Mouse (Mus musculus) heart, embryonic 16.5 days (tissue): ENCODE data around the gene Slc11a2. TPM values are rescaled to one million over a fixed set of nuclear protein-coding genes. Genes with fewer than 3 reads are reported as not detected.
"Not testable (repeated sequence)": the region's sequence is repeated elsewhere in the genome, so short reads cannot be mapped to it uniquely, and the experiment has no call there.

Experiments used
- ATAC-seq: fragments of 200-750 bp; cut with Nextera tagmentation; replicated peaks from 2 replicates; pipeline ENCODE4 v1.8.0; 2017; ENCODE audit warnings: moderate number of reproducible peaks; ENCODE audit not compliant: insufficient read depth, low FRiP score; ENCODE audit errors: extremely low read depth
- H3K27ac ChIP-seq: fragments of 300-500 bp; sonication (generic); 2 replicates; pipeline ENCODE4 v1.5.1; 2014; ENCODE audit warnings: mild to moderate bottlenecking, low read length, control low read depth, moderate library complexity
- H3K27me3 ChIP-seq: fragments of 300-500 bp; sonication (generic); 2 replicates; pipeline ENCODE4 v1.6.1; 2014; ENCODE audit warnings: low read length, mixed read lengths; ENCODE audit not compliant: control insufficient read depth, insufficient read depth
- H3K36me3 ChIP-seq: fragments of 300-500 bp; sonication (generic); 2 replicates; pipeline ENCODE4 v1.6.1; 2014; ENCODE audit not compliant: control insufficient read depth, insufficient read depth
- H3K4me1 ChIP-seq: fragments of 300-500 bp; sonication (generic); 2 replicates; pipeline ENCODE4 v1.6.1; 2014; ENCODE audit warnings: low read length, mixed read lengths; ENCODE audit not compliant: control insufficient read depth, insufficient read depth
- H3K4me2 ChIP-seq: fragments of 300-500 bp; sonication (generic); 2 replicates; pipeline ENCODE4 v1.6.1; 2014; ENCODE audit warnings: low read depth, mild to moderate bottlenecking, control low read depth, low read length
- H3K4me3 ChIP-seq: fragments of 300-500 bp; sonication (generic); 2 replicates; pipeline ENCODE4 v1.5.1; 2014; ENCODE audit warnings: mild to moderate bottlenecking, control low read depth, low read length
- H3K9ac ChIP-seq: fragments of 300-500 bp; sonication (generic); 2 replicates; pipeline ENCODE4 v1.6.1; 2014; ENCODE audit warnings: low read length, control low read depth
- H3K9me3 ChIP-seq: fragments of 300-500 bp; sonication (generic); replicated peaks from 2 replicates; pipeline ENCODE4 v1.6.1; 2016; ENCODE audit warnings: low read length; ENCODE audit not compliant: control insufficient read depth
- WGBS: fragments of 180-500 bp; shearing (Covaris S2); extraction: QIAGEN DNeasy Blood & Tissue Kit; methylation state at CpG from one replicate; pipeline ENCODE4 v1.1.7; 2014; 5-methylcytosine and 5-hydroxymethylcytosine counted together
- polyA plus RNA-seq: library from polyadenylated mRNA; unstranded; fragments of >200 nt; fragmentation: Nextera tagmentation; extraction: Ambion mirVana; gene quantifications from 2 replicates; pipeline ENCODE4 v1.2.1, GENCODE M21; 2015

Gene Slc11a2
- polyA plus RNA-seq, 1 experiment from 2014 or later: 18.6 TPM

DNA sequence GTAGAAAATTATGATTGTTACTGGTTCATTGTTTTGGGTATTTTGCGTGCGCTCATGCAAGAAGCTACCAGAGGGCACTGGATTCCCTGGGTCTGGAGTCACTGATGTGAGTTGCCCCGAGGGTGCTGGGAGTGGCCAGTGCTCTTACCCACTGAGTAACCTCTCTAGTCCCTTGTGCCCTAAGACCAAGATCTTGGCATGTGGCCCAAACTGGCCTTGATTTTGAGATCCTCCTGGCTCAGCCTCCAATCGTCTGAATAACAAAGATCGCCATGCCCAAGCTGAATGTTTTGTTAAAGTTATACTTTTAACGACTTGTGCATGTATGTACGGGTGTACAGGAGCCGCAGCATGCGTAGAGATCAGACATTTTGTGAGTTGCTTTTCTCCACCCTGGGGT lies 39.2 kb downstream of the Slc11a2 start:
- Histone ChIP-seq H3K9me3 (no peaks in the 10 kb centered on the region), H3K27ac (no peak overlapping the region), H3K4me1 (peaks cover 3% of the 10 kb centered on the region; the same call in 1 of the 2 replicates), H3K9ac (no peak overlapping the region), H3K4me3 (no peak overlapping the region), H3K36me3 (no peaks in the 10 kb centered on the region), H3K27me3 (no peaks in the 10 kb centered on the region), H3K4me2 (no peak overlapping the region)
- ATAC-seq: no peak
- 87% methylated on average over 9 of the region's 9 CpGs for WGBS

DNA sequence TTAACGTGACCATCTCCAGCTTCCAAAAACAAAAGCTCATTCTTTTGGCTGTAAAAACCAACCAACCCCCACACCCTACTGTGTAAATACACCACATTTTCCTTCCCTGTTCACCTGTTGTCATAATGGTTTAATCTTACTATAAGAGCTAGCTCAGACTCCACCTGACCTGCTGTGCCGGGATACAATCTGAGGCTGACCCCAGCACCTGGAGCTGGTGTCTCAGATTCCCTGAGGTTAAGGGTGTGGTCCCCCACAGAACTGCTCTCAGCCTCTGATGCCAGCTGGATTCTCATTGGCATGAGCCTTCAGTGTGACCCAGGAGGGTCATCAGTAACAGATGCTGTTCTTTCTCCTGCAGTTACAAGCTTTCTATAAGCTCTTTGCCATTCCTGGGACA lies 44.8 kb downstream of the Slc11a2 start:
- Histone ChIP-seq H3K9me3 (no peaks in the 10 kb centered on the region), H3K4me1 (no peaks in the 10 kb centered on the region), H3K36me3 (no peaks in the 10 kb centered on the region), H3K4me2 (no peak overlapping the region), H3K27ac (no peak overlapping the region), H3K9ac (no peak overlapping the region), H3K27me3 (no peaks in the 10 kb centered on the region), H3K4me3 (no peak overlapping the region)
- no peak for ATAC-seq
- WGBS: 75% methylated on average over 2 of the region's 2 CpGs

DNA sequence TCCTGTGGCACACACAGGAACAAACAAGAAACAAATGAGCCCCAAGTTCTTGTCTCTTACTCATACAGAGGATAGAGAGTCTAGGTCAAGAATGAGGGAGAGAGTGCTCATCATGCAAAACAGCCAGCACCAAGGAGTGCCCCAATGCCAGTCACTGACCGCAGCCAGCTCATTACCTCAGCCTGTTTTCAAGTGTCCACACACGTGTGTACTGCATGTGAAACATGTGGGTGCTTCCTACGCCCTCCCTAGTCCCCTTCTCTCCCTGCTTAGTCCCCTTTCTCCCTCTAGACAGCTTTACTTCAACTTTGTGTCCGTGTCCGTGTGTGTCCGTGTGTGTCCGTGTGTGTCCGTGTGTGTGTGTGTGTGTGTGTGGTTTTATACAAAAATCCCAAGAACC lies 45.2 kb downstream of the Slc11a2 start:
- Histone ChIP-seq H3K27me3 (no peaks in the 10 kb centered on the region), H3K4me2 (no peak overlapping the region), H3K9ac (no peak overlapping the region), H3K4me1 (no peaks in the 10 kb centered on the region), H3K4me3 (no peak overlapping the region), H3K27ac (no peak overlapping the region), H3K36me3 (no peaks in the 10 kb centered on the region), H3K9me3 (no peaks in the 10 kb centered on the region)
- no peak for ATAC-seq
- WGBS: 76% methylated on average over 8 of the region's 8 CpGs

DNA sequence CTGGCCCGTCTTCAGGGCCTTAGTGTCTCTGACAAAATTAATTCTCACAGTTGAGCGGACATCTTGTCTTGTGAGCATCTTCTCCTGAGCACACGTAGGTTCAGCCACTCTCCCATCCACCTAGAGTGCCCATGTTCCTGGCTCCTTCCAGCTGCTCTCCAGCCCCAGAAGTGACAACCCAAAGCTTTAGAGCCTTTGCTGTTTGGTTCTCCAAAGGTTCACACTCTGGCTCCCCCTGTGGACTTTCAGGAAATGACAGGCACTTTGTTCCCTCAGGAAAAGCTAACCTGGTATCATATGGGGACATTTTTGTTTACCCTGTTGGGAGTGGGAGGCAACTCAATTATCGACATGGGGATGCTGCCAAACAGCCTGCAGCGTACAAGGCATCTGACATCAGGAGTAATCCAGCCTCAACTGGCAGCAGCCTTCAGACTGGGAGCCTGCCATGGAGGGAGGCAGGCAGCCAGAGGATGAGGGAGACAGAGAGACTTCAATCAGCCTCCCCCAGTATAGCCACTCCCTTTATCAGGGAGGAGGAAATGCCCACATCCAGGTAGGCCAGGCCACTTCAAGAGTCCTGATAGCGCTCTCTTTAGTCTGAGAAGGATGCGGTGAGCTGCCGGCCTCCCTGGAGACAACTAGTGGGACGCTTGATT lies 46.9 kb downstream of the Slc11a2 start:
- not testable (repeated sequence) for ATAC-seq, H3K27ac ChIP-seq, H3K27me3 ChIP-seq, H3K4me3 ChIP-seq, H3K9ac ChIP-seq, H3K36me3 ChIP-seq, H3K4me2 ChIP-seq, H3K4me1 ChIP-seq, H3K9me3 ChIP-seq
- WGBS: 31% methylated on average over 3 of the region's 9 CpGs

DNA sequence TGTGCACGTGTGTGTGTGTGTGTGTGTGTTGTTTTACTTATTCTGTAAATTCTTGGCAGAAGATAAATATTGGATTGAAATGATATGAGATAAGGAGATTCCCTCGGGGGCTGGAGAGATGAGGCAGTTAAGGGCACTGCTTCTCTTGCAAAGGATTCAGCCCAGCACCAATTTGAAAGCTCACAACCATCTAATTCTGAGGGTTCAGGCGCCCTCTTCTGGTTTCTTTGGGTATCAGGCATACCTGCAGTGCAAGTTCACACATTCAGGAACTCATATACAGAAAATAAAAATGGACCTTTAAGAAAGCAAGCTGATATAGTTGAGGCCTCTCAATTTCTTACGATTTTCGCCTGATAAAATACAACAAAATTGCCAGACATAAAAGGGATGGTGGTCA lies 49.8 kb downstream of the Slc11a2 start:
- Histone ChIP-seq H3K27ac (no peak overlapping the region), H3K9me3 (peaks cover 4% of the 10 kb centered on the region; the same call in 1 of the 2 replicates), H3K36me3 (no peaks in the 10 kb centered on the region), H3K9ac (no peak overlapping the region), H3K4me2 (no peak overlapping the region), H3K4me3 (no peak overlapping the region), H3K4me1 (no peaks in the 10 kb centered on the region), H3K27me3 (no peaks in the 10 kb centered on the region)
- WGBS: 22% methylated on average over 5 of the region's 5 CpGs
- ATAC-seq: no peak

DNA sequence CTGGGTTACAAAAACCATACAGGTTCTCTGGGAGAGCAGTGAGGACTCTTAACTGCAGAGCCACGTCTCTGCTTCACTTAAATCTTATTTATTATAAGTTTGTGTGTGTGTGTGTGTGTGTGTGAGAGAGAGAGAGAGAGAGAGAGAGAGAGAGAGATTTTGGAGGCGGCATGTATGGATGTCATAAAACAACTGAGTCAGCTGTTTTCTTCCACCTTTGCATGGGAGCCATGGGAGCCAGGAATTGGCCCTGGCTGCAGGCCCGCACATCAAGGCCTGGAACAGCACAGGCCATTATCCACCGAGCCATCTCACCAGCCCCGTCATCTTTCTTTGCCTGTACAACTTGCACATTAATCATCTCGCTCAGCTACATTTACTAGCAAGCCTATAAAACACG lies 57.8 kb downstream of the Slc11a2 start:
- H3K4me2 ChIP-seq: no peak overlapping the region
- H3K27me3 ChIP-seq: no peaks in the 10 kb centered on the region
- no peak overlapping the region for H3K27ac ChIP-seq
- no peaks in the 10 kb centered on the region for H3K4me1 ChIP-seq
- H3K9me3 ChIP-seq: peaks cover 7% of the 10 kb centered on the region; the same call in 1 of the 2 replicates
- no peaks in the 10 kb centered on the region for H3K36me3 ChIP-seq
- whole genome bisulfite sequencing: 77% methylated on average over 7 of the region's 7 CpGs
- H3K4me3 ChIP-seq: no peak overlapping the region
- H3K9ac ChIP-seq: no peak overlapping the region
- no peak for ATAC-seq

DNA sequence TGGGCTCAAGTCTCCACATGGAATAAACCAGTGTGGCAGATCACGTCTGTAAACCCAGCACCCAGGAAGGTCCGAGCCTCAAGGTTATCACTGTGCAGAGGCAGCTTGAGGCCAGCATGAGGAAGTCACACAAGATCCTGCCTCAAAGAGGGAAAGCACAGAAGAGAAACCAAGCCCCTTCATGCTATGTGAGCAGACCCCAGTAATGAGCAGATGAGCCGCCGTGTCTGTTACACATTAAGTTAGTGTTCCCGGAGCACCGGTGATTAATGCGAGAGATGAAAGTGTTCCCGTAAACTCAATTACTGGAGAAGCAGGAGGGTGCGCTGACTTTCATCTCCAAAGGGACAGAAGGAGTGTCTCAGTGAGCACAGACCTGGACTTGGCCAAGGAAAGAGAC lies 58.9 kb downstream of the Slc11a2 start:
- H3K36me3 ChIP-seq, H3K4me2 ChIP-seq, ATAC-seq, H3K4me3 ChIP-seq, H3K4me1 ChIP-seq, H3K9me3 ChIP-seq, H3K9ac ChIP-seq, H3K27ac ChIP-seq, H3K27me3 ChIP-seq: not testable (repeated sequence)
- WGBS: 84% methylated on average over 9 of the region's 9 CpGs

DNA sequence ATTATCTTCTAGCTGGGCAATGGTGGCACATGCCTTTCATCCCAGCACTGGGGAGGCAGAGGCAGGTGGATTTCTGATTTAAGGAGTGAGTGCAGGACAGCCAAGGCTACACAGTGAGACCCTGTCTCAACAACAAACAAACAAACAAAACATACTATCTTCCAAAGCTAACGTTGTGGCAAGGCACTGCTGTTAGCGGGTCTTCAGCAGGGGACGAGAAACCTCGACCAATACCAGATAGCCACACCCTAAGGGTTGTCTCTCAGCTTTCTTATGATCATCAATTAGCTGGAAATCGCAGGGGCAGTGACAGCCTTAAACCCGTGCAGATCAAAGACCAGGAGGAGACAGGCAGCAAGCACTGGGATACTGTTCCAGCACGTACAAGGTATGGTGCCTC lies 60.6 kb downstream of the Slc11a2 start, which contains the start of gene Higd1c:
Gene Higd1c (plus strand): TSS at position 301 of the 400 bp plus-strand sequence.
- Histone ChIP-seq H3K27ac (no peak within 1 kb of the TSS), H3K4me2 (no peak within 1 kb of the TSS), H3K9ac (no peak within 1 kb of the TSS), H3K36me3 (no peaks in the 10 kb centered on the region), H3K4me3 (no peak within 1 kb of the TSS), H3K9me3 (peaks cover 7% of the 10 kb centered on the region; the same call in 1 of the 2 replicates), H3K27me3 (no peaks in the 10 kb centered on the region), H3K4me1 (no peaks in the 10 kb centered on the region)
- 64% methylated on average over 7 of the region's 7 CpGs for WGBS
- no peak for ATAC-seq

DNA sequence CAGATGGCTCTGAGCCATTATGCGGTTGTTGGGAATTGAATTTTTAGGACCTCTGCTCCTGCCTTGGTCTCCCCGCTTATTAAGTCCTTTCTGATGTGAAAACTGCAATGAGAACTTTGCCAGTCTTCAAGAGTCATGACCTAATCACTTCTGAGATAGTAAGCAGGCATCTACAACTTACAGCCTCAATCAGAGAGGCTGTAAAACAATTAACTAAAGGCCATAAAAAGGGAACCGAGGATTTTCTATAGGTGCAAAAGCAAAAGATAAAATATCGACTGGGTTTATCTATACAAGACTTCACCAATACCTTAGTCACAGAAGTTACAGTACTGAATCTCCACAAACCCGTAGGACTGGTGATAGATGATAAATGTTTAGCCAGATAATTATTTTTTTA lies 69.0 kb downstream of the Slc11a2 start:
- H3K9ac ChIP-seq: no peak overlapping the region
- no peak overlapping the region for H3K4me3 ChIP-seq
- H3K4me2 ChIP-seq: no peak overlapping the region
- H3K4me1 ChIP-seq: peaks cover 9% of the 10 kb centered on the region
- H3K27ac ChIP-seq: no peak overlapping the region
- H3K9me3 ChIP-seq: no peaks in the 10 kb centered on the region
- H3K36me3 ChIP-seq: no peaks in the 10 kb centered on the region
- 80% methylated on average over 5 of the region's 5 CpGs for WGBS
- H3K27me3 ChIP-seq: no peaks in the 10 kb centered on the region
- no peak for ATAC-seq
